Mouse (Mus musculus) ES-Bruce4 (cell line): ENCODE data around the gene Polr2e. TPM values are rescaled to one million over a fixed set of nuclear protein-coding genes. Genes with fewer than 3 reads are reported as not detected.

Experiments used
- H3K27ac ChIP-seq: 2 replicates; pipeline ENCODE4 v1.5.1; 2012; ENCODE audit warnings: low read length, inconsistent platforms; ENCODE audit not compliant: insufficient read depth
- H3K27me3 ChIP-seq: 2 replicates; pipeline ENCODE4 v1.6.1; 2012; ENCODE audit warnings: mild to moderate bottlenecking, low read length, inconsistent platforms; ENCODE audit not compliant: control insufficient read depth, poor library complexity, insufficient read depth, severe bottlenecking
- H3K36me3 ChIP-seq: 2 replicates; pipeline ENCODE4 v1.6.1; 2012; ENCODE audit warnings: inconsistent platforms, mild to moderate bottlenecking, low read length, moderate library complexity; ENCODE audit not compliant: control insufficient read depth, poor library complexity, insufficient read depth, severe bottlenecking
- H3K4me1 ChIP-seq: one replicate; pipeline ENCODE4 v1.8.1; 2011; ENCODE audit warnings: low read length; ENCODE audit not compliant: control insufficient read depth, insufficient read depth
- H3K4me3 ChIP-seq: 2 replicates; pipeline ENCODE4 v1.5.1; 2011; ENCODE audit warnings: low read depth, mild to moderate bottlenecking, low read length
- H3K9ac ChIP-seq: 2 replicates; pipeline ENCODE4 v1.6.1; 2012; ENCODE audit warnings: low read depth, mild to moderate bottlenecking, inconsistent platforms; ENCODE audit not compliant: poor library complexity, severe bottlenecking
- H3K9me3 ChIP-seq: replicated peaks from 2 replicates; pipeline ENCODE4 v1.6.1; 2012; ENCODE audit warnings: mild to moderate bottlenecking, low read length, inconsistent platforms; ENCODE audit not compliant: control insufficient read depth, poor library complexity, insufficient read depth, severe bottlenecking
- CTCF ChIP-seq: IDR thresholded peaks from one replicate; pipeline ENCODE4 v1.8.1; 2011; ENCODE audit warnings: low read depth, low read length
- EP300 ChIP-seq: IDR thresholded peaks from 2 replicates; pipeline ENCODE4 v1.6.1; 2011; ENCODE audit warnings: low read depth, low read length; ENCODE audit not compliant: insufficient read depth
- POLR2A ChIP-seq: IDR thresholded peaks from one replicate; pipeline ENCODE4 v1.8.1; 2011; ENCODE audit warnings: low read length; ENCODE audit not compliant: insufficient read depth
- polyA plus RNA-seq: library from polyadenylated mRNA; stranded (reverse); fragments of >200 nt; gene quantifications from 2 replicates; pipeline ENCODE4 v1.2.4, GENCODE M21; 2011; ENCODE audit warnings: low read depth; ENCODE audit not compliant: missing spikeins, insufficient read depth, insufficient read length

Gene Polr2e
- polyA plus RNA-seq, 1 experiment: 176 TPM

DNA sequence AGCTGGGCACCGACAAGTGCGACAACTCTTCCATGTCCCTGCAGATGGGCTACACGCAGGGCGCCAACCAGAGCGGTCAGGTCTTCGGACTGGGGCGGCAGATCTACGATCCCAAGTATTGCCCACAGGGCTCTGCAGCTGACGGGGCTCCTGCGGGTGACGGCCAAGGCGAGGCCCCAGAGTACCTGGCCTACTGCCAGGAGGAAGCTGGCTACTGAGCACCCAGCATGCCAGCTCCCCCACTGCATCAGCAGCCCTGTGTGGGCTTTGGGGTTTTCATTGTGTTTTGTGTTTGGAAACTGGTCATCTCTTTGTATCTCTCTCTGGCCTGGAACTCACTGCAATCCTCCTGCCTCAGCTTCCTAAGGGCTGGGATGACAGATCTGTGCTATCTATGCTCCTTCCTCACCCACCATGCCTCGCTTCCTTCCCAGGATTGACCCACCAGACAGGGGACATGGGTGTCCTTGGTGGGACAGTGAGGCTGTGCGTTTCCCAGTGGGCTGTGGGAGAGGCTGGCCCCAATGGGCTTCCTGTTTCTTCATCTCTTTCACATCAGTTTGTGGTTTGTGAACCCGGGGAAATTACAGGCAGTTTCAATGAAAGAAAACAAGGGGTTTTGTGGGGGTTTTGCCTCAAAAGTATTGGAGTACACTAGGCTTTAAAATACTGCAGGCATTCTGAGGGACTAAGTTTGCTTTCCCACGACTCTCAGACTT is 45.0 kb downstream of the Polr2e start:
- H3K27ac ChIP-seq: no peak overlapping the region
- no peak overlapping the region for H3K4me3 ChIP-seq
- TF ChIP-seq POLR2A (no peak), EP300 (no peak), CTCF (no peak)
- no peaks in the 10 kb centered on the region for H3K27me3 ChIP-seq
- no peak overlapping the region for H3K9ac ChIP-seq
- peaks cover 3% of the 10 kb centered on the region for H3K4me1 ChIP-seq
- no peaks in the 10 kb centered on the region for H3K9me3 ChIP-seq
- H3K36me3 ChIP-seq: no peaks in the 10 kb centered on the region

DNA sequence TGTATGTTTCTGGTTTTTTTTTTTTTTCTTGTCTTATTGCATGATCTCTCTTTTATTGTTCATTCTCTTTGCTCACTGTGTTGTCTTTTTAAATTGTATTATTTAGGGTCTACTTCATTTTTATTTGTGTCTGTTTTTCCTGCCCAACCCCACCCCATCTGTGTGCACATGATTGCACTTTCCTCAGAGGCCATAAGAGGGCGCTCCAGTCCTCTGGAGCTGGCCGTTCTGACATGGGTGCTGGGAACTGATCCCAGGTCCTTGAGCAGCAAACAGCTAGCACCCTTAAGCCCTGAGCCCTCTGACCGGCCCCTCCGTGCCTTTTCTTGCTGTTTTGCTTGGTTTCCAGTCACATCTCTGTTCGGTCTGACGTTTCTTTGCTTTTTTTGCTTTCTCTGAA is 48.0 kb downstream of the Polr2e start:
- Histone ChIP-seq H3K9ac (no peak overlapping the region), H3K4me3 (no peak overlapping the region), H3K27ac (no peak overlapping the region), H3K9me3 (no peaks in the 10 kb centered on the region), H3K4me1 (peaks cover 4% of the 10 kb centered on the region), H3K27me3 (no peaks in the 10 kb centered on the region), H3K36me3 (no peaks in the 10 kb centered on the region)
- TF ChIP-seq POLR2A (no peak), CTCF (peak; percentile 71), EP300 (no peak)

DNA sequence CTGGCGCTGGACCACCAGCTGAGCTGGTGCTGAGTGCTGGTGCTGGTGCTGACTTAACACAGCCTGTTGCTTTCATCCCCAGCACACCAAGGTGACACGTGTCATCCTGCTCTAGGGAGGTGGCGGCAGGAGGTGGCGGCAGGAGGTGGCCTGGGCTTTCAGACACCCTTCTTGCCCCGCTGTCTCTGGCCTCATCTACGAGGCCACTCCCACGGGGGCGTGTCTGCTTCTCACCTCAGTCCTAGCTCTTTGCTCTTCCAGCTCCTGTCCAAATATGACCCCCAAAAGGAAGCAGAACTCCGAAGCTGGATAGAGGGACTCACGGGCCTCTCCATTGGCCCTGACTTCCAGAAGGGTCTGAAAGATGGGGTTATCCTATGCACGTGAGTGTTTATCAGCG is 48.5 kb downstream of the Polr2e start:
- peaks cover 4% of the 10 kb centered on the region for H3K4me1 ChIP-seq
- no peaks in the 10 kb centered on the region for H3K9me3 ChIP-seq
- no peaks in the 10 kb centered on the region for H3K27me3 ChIP-seq
- no peaks in the 10 kb centered on the region for H3K36me3 ChIP-seq
- no peak overlapping the region for H3K4me3 ChIP-seq
- no peak overlapping the region for H3K27ac ChIP-seq
- no peak overlapping the region for H3K9ac ChIP-seq
- no peak for TF ChIP-seq CTCF
- TF ChIP-seq POLR2A: no peak
- TF ChIP-seq EP300: no peak

DNA sequence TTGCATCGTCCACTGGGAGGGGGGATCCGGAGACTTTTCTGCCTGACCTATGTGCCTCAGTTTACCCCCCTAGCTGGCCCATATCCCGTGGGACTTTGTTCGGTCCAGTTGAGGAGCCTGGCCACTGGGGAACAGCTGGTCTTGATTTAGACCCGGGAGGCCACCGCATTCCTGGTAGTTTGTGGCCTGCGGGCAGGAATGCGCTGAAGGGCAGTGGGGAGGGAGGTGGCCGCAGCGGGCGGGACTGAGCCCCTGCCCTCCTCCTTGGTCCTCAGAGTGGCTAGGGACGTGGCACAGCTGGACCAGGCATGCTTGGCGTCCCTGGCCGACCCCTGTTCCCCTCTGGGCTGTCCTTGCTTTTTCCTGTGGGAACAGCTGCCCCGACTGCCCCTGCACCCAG is 49.7 kb downstream of the Polr2e start:
- Histone ChIP-seq H3K27me3 (no peaks in the 10 kb centered on the region), H3K4me3 (0 out of 2 replicates have a peak overlapping the region, but pooled peaks have one; percentile 0), H3K27ac (no peak overlapping the region), H3K4me1 (peaks cover 4% of the 10 kb centered on the region), H3K9me3 (no peaks in the 10 kb centered on the region), H3K9ac (no peak overlapping the region), H3K36me3 (no peaks in the 10 kb centered on the region)
- no peak for TF ChIP-seq EP300
- no peak for TF ChIP-seq POLR2A
- TF ChIP-seq CTCF: no peak

DNA sequence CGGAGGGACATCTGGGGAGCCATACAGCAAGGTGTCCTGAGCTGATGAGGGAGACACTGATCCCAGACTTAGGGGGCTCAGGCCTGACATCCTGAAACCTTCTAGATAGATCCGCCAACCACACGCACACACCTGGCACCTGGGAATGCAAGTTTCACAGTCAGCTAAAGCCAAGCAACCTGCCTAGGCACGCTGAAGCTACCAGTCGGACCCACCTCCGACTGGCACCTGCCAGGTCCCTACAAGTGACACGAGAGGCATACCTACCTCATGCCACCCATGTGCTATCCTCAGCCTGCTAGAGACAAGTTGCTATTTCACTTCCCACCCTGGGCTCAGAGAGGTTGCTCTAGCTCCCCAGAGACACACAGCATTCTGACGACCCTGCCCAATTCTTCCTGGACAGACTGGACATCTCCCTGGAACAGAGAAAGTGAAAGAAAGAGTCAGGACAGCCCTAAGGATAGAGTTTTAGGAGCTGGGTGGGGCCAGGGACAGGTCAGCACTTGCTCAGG is 50.3 kb downstream of the Polr2e start:
- no peak for TF ChIP-seq EP300
- TF ChIP-seq CTCF: no peak
- Histone ChIP-seq H3K36me3 (no peaks in the 10 kb centered on the region), H3K9ac (peak overlapping the region; percentile 87; the same call in 1 of the 2 replicates), H3K4me3 (peak overlapping the region; percentile 84), H3K4me1 (peaks cover 4% of the 10 kb centered on the region), H3K9me3 (no peaks in the 10 kb centered on the region), H3K27me3 (no peaks in the 10 kb centered on the region), H3K27ac (no peak overlapping the region)

DNA sequence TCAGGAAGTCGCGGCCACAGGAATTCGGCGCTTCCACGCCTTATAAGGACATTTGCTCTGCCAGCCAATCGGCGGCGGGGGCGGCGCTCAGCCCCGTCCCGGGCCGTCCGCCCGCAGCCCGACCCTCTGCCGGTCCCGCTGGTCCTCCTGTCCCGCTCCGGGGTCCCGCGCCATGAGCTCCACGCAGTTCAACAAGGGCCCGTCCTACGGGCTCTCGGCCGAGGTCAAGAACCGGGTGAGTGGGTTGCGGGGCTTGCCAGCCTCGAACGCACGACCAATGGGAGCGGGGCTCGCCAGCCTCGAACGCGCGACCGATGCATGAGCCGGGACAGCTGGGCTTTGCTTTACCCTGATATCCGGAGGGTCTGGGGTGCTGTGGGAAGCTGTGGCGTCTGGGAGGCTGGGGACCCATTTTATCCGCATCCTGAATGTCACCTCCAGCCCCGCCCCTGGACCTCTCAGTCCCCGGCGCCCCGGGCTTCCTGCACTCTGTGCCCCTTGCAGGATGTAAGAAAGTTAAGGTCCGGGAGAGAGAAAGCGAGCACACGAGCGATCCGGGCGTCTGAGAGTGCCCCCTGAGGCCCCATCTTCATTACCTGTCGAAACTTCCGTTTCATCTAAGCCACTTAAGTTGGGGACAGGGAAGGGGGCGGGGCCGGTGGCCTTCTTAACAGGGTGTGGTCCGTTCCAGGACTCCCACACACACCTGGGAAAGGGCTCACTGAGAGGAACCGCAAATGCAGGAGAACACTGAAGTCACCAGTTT is 50.9 kb downstream of the Polr2e start, which contains the start of gene Cnn2:
Cnn2 (plus strand) TSS at position 79 of the 766 bp plus-strand sequence.
- Histone ChIP-seq H3K27ac (peak within 1 kb of the TSS; percentile 26), H3K27me3 (no peaks in the 10 kb centered on the region), H3K9me3 (no peaks in the 10 kb centered on the region), H3K4me1 (peaks cover 4% of the 10 kb centered on the region), H3K9ac (peak within 1 kb of the TSS; percentile 87), H3K36me3 (no peaks in the 10 kb centered on the region), H3K4me3 (peak within 1 kb of the TSS; percentile 84)
- no peak for TF ChIP-seq CTCF
- TF ChIP-seq EP300: no peak
- no peak for TF ChIP-seq POLR2A
